Mouse (Mus musculus) embryonic facial prominence, embryonic 11.5 days (tissue): ENCODE measurements around the gene Hoxb13. TPM values are rescaled to one million over a fixed set of nuclear protein-coding genes. Genes with fewer than 3 reads are reported as not detected.

ENCODE experiments used
- ATAC-seq: fragments of 200-750 bp; cut with Nextera tagmentation; replicated peaks from 2 replicates; pipeline ENCODE4 v1.8.0; 2017; ENCODE audit warnings: low read depth; ENCODE audit not compliant: insufficient number of reproducible peaks, low FRiP score, low TSS enrichment
- DNase-seq: peaks from one replicate; pipeline ENCODE4 v3.0.0-alpha.2; 2015; ENCODE audit warnings: low spot score
- H3K27ac ChIP-seq: fragments of 300-500 bp; sonication (generic); replicated peaks from 2 replicates; pipeline ENCODE4 v1.5.1; 2014; ENCODE audit warnings: mild to moderate bottlenecking, low read depth, low read length, control low read depth
- H3K27me3 ChIP-seq: fragments of 300-500 bp; sonication (generic); 2 replicates; pipeline ENCODE4 v1.6.1; 2014; ENCODE audit warnings: mild to moderate bottlenecking, low read length, moderate library complexity, mixed read lengths; ENCODE audit not compliant: control insufficient read depth, insufficient read depth
- H3K36me3 ChIP-seq: fragments of 300-500 bp; sonication (generic); replicated peaks from 2 replicates; pipeline ENCODE4 v1.6.1; 2014; ENCODE audit warnings: low read depth, mild to moderate bottlenecking, low read length, moderate library complexity, mixed read lengths; ENCODE audit not compliant: control insufficient read depth, insufficient read depth
- H3K4me1 ChIP-seq: fragments of 300-500 bp; sonication (generic); 2 replicates; pipeline ENCODE4 v1.6.1; 2014; ENCODE audit warnings: low read length, mixed read lengths; ENCODE audit not compliant: control insufficient read depth, insufficient read depth
- H3K4me2 ChIP-seq: fragments of 300-500 bp; sonication (generic); 2 replicates; pipeline ENCODE4 v1.6.1; 2014; ENCODE audit warnings: low read depth, mild to moderate bottlenecking, control low read depth, low read length, moderate library complexity
- H3K4me3 ChIP-seq: fragments of 300-500 bp; sonication (generic); 2 replicates; pipeline ENCODE4 v1.5.1; 2014; ENCODE audit warnings: low read depth, low read length, control low read depth
- H3K9ac ChIP-seq: fragments of 300-500 bp; sonication (generic); replicated peaks from 2 replicates; pipeline ENCODE4 v1.6.1; 2014; ENCODE audit warnings: mild to moderate bottlenecking, control low read depth, low read length
- H3K9me3 ChIP-seq: fragments of 300-500 bp; sonication (generic); replicated peaks from 2 replicates; pipeline ENCODE4 v1.6.1; 2016; ENCODE audit warnings: mild to moderate bottlenecking, low read length, inconsistent platforms, mixed read lengths; ENCODE audit not compliant: control insufficient read depth
- WGBS: fragments of 180-500 bp; shearing (Covaris S2); extraction: QIAGEN DNeasy Blood & Tissue Kit; methylation state at CpG from one replicate; pipeline ENCODE4 v1.1.7; 2014; 5-methylcytosine and 5-hydroxymethylcytosine counted together
- polyA plus RNA-seq: library from polyadenylated mRNA; unstranded; fragments of >200 nt; fragmentation: Nextera tagmentation; extraction: Ambion mirVana; gene quantifications from 2 replicates; pipeline ENCODE4 v1.2.1, GENCODE M21; 2014

Hoxb13 gene
- not detected in 2 replicates for polyA plus RNA-seq

GRCm38 (mm10) chr11:96193521-96194400, at the start of gene Hoxb13:
Gene Hoxb13, plus strand, starts transcription at chr11:96194316.
- 0 out of 2 replicates have a peak within 1 kb of the TSS, but pooled peaks have one; percentile 2 for H3K4me2 ChIP-seq
- H3K36me3 ChIP-seq = no peaks in the 10 kb centered on the region
- DNase-seq (peak; percentile 55), ATAC-seq (no peak)
- peaks cover 94% of the 10 kb centered on the region for H3K27me3 ChIP-seq
- under 1% methylated on average over 35 of the region's 35 CpGs for WGBS
- no peak within 1 kb of the TSS for H3K27ac ChIP-seq
- no peak within 1 kb of the TSS for H3K4me3 ChIP-seq
- no peaks in the 10 kb centered on the region for H3K9me3 ChIP-seq
- H3K4me1 ChIP-seq = no peaks in the 10 kb centered on the region
- no peak within 1 kb of the TSS for H3K9ac ChIP-seq

- 3% methylated on average over 15 of the region's 15 CpGs for WGBS
- Histone ChIP-seq H3K4me3 (no peak overlapping the region), H3K9ac (no peak overlapping the region; the same call in 1 of the 2 replicates), H3K36me3 (no peaks in the 10 kb centered on the region), H3K27me3 (peaks cover 12% of the 10 kb centered on the region), H3K4me2 (peak overlapping the region; percentile 14; the same call in 1 of the 2 replicates), H3K27ac (no peak overlapping the region), H3K4me1 (no peaks in the 10 kb centered on the region), H3K9me3 (no peaks in the 10 kb centered on the region)
- 0 out of 2 replicates have a peak, but pooled peaks have one; percentile 48 for ATAC-seq
- peak; percentile 90 for DNase-seq
Measured at GRCm38 (mm10) chr11:96145622-96146270, 48.4 kb upstream of the Hoxb13 start.

- Histone ChIP-seq H3K27me3 (peaks cover 12% of the 10 kb centered on the region), H3K9me3 (no peaks in the 10 kb centered on the region), H3K4me1 (no peaks in the 10 kb centered on the region), H3K4me3 (no peak overlapping the region), H3K27ac (no peak overlapping the region), H3K4me2 (no peak overlapping the region), H3K36me3 (no peaks in the 10 kb centered on the region), H3K9ac (no peak overlapping the region)
- DNase-seq (no peak), ATAC-seq (no peak)
- WGBS = 71% methylated on average over 6 of the region's 6 CpGs
Measured at GRCm38 (mm10) chr11:96147471-96147870, 46.6 kb upstream of the Hoxb13 start.

GRCm38 (mm10) chr11:96164769-96165168, 29.3 kb upstream of the Hoxb13 start:
- Histone ChIP-seq H3K4me1 (no peaks in the 10 kb centered on the region), H3K27me3 (peaks cover 50% of the 10 kb centered on the region)
- 67% methylated on average over 12 of the region's 12 CpGs for WGBS

GRCm38 (mm10) chr11:96168125-96168524, 26.0 kb upstream of the Hoxb13 start:
- no peaks in the 10 kb centered on the region for H3K36me3 ChIP-seq
- H3K4me1 ChIP-seq = no peaks in the 10 kb centered on the region
- H3K9me3 ChIP-seq = no peaks in the 10 kb centered on the region
- H3K4me3 ChIP-seq = no peak overlapping the region
- 37% methylated on average over 9 of the region's 9 CpGs for WGBS
- no peak overlapping the region for H3K9ac ChIP-seq
- H3K27ac ChIP-seq = no peak overlapping the region
- DNase-seq (no peak), ATAC-seq (no peak)
- H3K4me2 ChIP-seq = no peak overlapping the region
- peaks cover 83% of the 10 kb centered on the region for H3K27me3 ChIP-seq

More at GRCm38 (mm10) chr11:96164769-96165168, 29.3 kb upstream of the Hoxb13 start:
- no peak overlapping the region for H3K9ac ChIP-seq
- no peak overlapping the region for H3K4me3 ChIP-seq
- no peaks in the 10 kb centered on the region for H3K36me3 ChIP-seq
- H3K4me2 ChIP-seq = no peak overlapping the region
- no peak for DNase-seq
- H3K27ac ChIP-seq = no peak overlapping the region
- H3K9me3 ChIP-seq = no peaks in the 10 kb centered on the region
- ATAC-seq = no peak

- H3K4me2 ChIP-seq = no peak overlapping the region
- H3K9ac ChIP-seq = no peak overlapping the region
- peaks cover 92% of the 10 kb centered on the region for H3K27me3 ChIP-seq
- H3K36me3 ChIP-seq = no peaks in the 10 kb centered on the region
- H3K27ac ChIP-seq = no peak overlapping the region
- DNase-seq = no peak
- H3K4me3 ChIP-seq = no peak overlapping the region
- H3K9me3 ChIP-seq = no peaks in the 10 kb centered on the region
- ATAC-seq = no peak
- 12% methylated on average over 7 of the region's 7 CpGs for WGBS
- H3K4me1 ChIP-seq = no peaks in the 10 kb centered on the region
Measured at GRCm38 (mm10) chr11:96169016-96169415, 25.1 kb upstream of the Hoxb13 start.

GRCm38 (mm10) chr11:96170711-96171379, 23.3 kb upstream of the Hoxb13 start:
- Histone ChIP-seq H3K9me3 (no peaks in the 10 kb centered on the region), H3K27me3 (peaks cover 90% of the 10 kb centered on the region), H3K4me1 (no peaks in the 10 kb centered on the region), H3K4me3 (no peak overlapping the region), H3K36me3 (no peaks in the 10 kb centered on the region), H3K9ac (no peak overlapping the region), H3K4me2 (no peak overlapping the region), H3K27ac (no peak overlapping the region)
- ATAC-seq (no peak), DNase-seq (no peak)
- under 1% methylated on average over 20 of the region's 20 CpGs for WGBS
